Mouse (Mus musculus) forebrain, postnatal 0 days (tissue): ENCODE measurements around the gene Adar. TPM values are rescaled to one million over a fixed set of nuclear protein-coding genes. Genes with fewer than 3 reads are reported as not detected.

ENCODE experiments used
- ATAC-seq: fragments of 200-750 bp; cut with Nextera tagmentation; 2 replicates; pipeline ENCODE4 v1.8.0; 2017; ENCODE audit warnings: mild to moderate bottlenecking, moderate library complexity
- DNase-seq: peaks from one replicate; pipeline ENCODE4 v3.0.0-alpha.2; 2015
- H3K27ac ChIP-seq: fragments of 300-500 bp; sonication (generic); 2 replicates; pipeline ENCODE4 v1.5.1; 2014; ENCODE audit warnings: low read depth, mild to moderate bottlenecking, antibody characterized with exemption, low read length, moderate library complexity, mixed read lengths
- H3K27me3 ChIP-seq: fragments of 300-500 bp; sonication (generic); 2 replicates; pipeline ENCODE4 v1.6.1; 2014; ENCODE audit warnings: mild to moderate bottlenecking, low read length, mixed read lengths; ENCODE audit not compliant: insufficient read depth
- H3K36me3 ChIP-seq: fragments of 300-500 bp; sonication (generic); 2 replicates; pipeline ENCODE4 v1.6.1; 2014; ENCODE audit warnings: mild to moderate bottlenecking, moderate library complexity; ENCODE audit not compliant: insufficient read depth
- H3K4me1 ChIP-seq: fragments of 300-500 bp; sonication (generic); 2 replicates; pipeline ENCODE4 v1.6.1; 2014; ENCODE audit warnings: antibody characterized with exemption; ENCODE audit not compliant: insufficient read depth
- H3K4me2 ChIP-seq: fragments of 300-500 bp; sonication (generic); 2 replicates; pipeline ENCODE4 v1.6.1; 2014; ENCODE audit warnings: low read depth, mild to moderate bottlenecking, moderate library complexity
- H3K4me3 ChIP-seq: fragments of 300-500 bp; sonication (generic); 2 replicates; pipeline ENCODE4 v1.5.1; 2014; ENCODE audit warnings: low read depth, low read length, mixed read lengths
- H3K9ac ChIP-seq: fragments of 300-500 bp; sonication (generic); 2 replicates; pipeline ENCODE4 v1.6.1; 2014; ENCODE audit warnings: mild to moderate bottlenecking
- H3K9me3 ChIP-seq: fragments of 300-500 bp; sonication (generic); 2 replicates; pipeline ENCODE4 v1.6.1; 2016; ENCODE audit warnings: low read length
- CTCF ChIP-seq: sonication (generic); IDR thresholded peaks from 2 replicates; pipeline ENCODE4 v1.5.1; 2016; ENCODE audit warnings: antibody characterized with exemption, control low read depth, low read depth
- WGBS: fragments of 180-500 bp; shearing (Covaris S2); extraction: QIAGEN DNeasy Blood & Tissue Kit; methylation state at CpG from one replicate; pipeline ENCODE4 v1.1.7; 2014; 5-methylcytosine and 5-hydroxymethylcytosine counted together
- polyA plus RNA-seq: library from polyadenylated mRNA; unstranded; fragments of >200 nt; fragmentation: Nextera tagmentation; extraction: Ambion mirVana; gene quantifications from 2 replicates; pipeline ENCODE4 v1.2.1, GENCODE M21; 2015
- total RNA-seq: library from RNA; depleted of rRNA; stranded (reverse); fragments of >200 nt; gene quantifications from 2 replicates; pipeline ENCODE4 v1.2.3, GENCODE M21; 2014; rRNA removed

The Adar gene
- total and polyA plus RNA-seq, 2 experiments from 2014 or later, result 18.5 to 78.2 TPM

GRCm38 (mm10) chr3:89800774-89801506 lies 86.1 kb downstream of the Adar start:
- Histone ChIP-seq H3K27ac (no peak overlapping the region), H3K9ac (no peak overlapping the region), H3K4me2 (no peak overlapping the region), H3K27me3 (no peaks in the 10 kb centered on the region), H3K36me3 (no peaks in the 10 kb centered on the region), H3K9me3 (no peaks in the 10 kb centered on the region), H3K4me1 (no peaks in the 10 kb centered on the region), H3K4me3 (no peak overlapping the region)
- ATAC-seq (no peak), DNase-seq (no peak)
- no peak for TF ChIP-seq CTCF
- 73% methylated on average over 5 of the region's 5 CpGs for WGBS

GRCm38 (mm10) chr3:89801507-89801847 lies 86.7 kb downstream of the Adar start:
- TF ChIP-seq CTCF, result no peak
- H3K36me3 ChIP-seq, result no peaks in the 10 kb centered on the region
- no peak for DNase-seq
- H3K27me3 ChIP-seq, result no peaks in the 10 kb centered on the region
- no peaks in the 10 kb centered on the region for H3K9me3 ChIP-seq
- no peak overlapping the region for H3K4me2 ChIP-seq
- WGBS, result 51% methylated on average over 3 of the region's 3 CpGs
- no peak overlapping the region for H3K27ac ChIP-seq
- no peak overlapping the region for H3K4me3 ChIP-seq
- H3K9ac ChIP-seq, result no peak overlapping the region
- no peaks in the 10 kb centered on the region for H3K4me1 ChIP-seq
- ATAC-seq, result no peak

- DNase-seq, result no peak
- H3K4me1 ChIP-seq, result no peaks in the 10 kb centered on the region
- ATAC-seq, result no peak
Measured at GRCm38 (mm10) chr3:89802876-89803275, 88.1 kb downstream of the Adar start.

More at GRCm38 (mm10) chr3:89802876-89803275, 88.1 kb downstream of the Adar start:
- H3K27ac ChIP-seq, result no peak overlapping the region
- 68% methylated on average over 14 of the region's 15 CpGs for WGBS
- no peaks in the 10 kb centered on the region for H3K36me3 ChIP-seq
- H3K4me2 ChIP-seq, result no peak overlapping the region
- no peaks in the 10 kb centered on the region for H3K9me3 ChIP-seq
- H3K27me3 ChIP-seq, result no peaks in the 10 kb centered on the region
- no peak overlapping the region for H3K4me3 ChIP-seq
- no peak for TF ChIP-seq CTCF
- H3K9ac ChIP-seq, result no peak overlapping the region

Other genes with a start within 250 kb of the Adar start
- gene Kcnn3, start 194.9 kb upstream of the Adar start, total RNA-seq, result 11.5 and 13.6 TPM in 2 replicates
- 3.0 and 5.1 TPM in 2 replicates for gene Kcnn3, start 194.9 kb upstream of the Adar start, polyA plus RNA-seq
- 32.8 and 41.9 TPM in 2 replicates for gene Chrnb2, start 49.6 kb downstream of the Adar start, total RNA-seq
- 14.5 and 17.3 TPM in 2 replicates for gene Chrnb2, start 49.6 kb downstream of the Adar start, polyA plus RNA-seq
- 68.9 and 71.9 TPM in 2 replicates for gene Ube2q1, start 58.6 kb downstream of the Adar start, total RNA-seq
- 9.5 and 9.9 TPM in 2 replicates for gene Ube2q1, start 58.6 kb downstream of the Adar start, polyA plus RNA-seq
- gene She, start 116.3 kb downstream of the Adar start, total RNA-seq, result 1.8 and 2.1 TPM in 2 replicates
- 0.65 and 0.86 TPM in 2 replicates for gene She, start 116.3 kb downstream of the Adar start, polyA plus RNA-seq
- 1.1 and 1.7 TPM in 2 replicates for gene Il6ra, start 198.2 kb downstream of the Adar start, total RNA-seq
- gene Il6ra, start 198.2 kb downstream of the Adar start, polyA plus RNA-seq, result 1.6 and 1.7 TPM in 2 replicates
- 54.7 and 77.9 TPM in 2 replicates for gene Atp8b2, start 248.5 kb downstream of the Adar start, total RNA-seq
- gene Atp8b2, start 248.5 kb downstream of the Adar start, polyA plus RNA-seq, result 4.8 and 6.2 TPM in 2 replicates